Comparison of ENCODE assay signal across 8 mouse cellular contexts in genomic region chr5:29734831-29735510, GRCm38 (mm10). TPM values are rescaled to one million over a fixed set of nuclear protein-coding genes. Genes with fewer than 3 reads are reported as not detected.
A peak's percentile ranks its signal among the peaks of the same experiment; 100 is the strongest.
DNase-seq lines count a peak whose midpoint lies in the region; ATAC-seq and TF ChIP-seq lines count a peak whose summit lies in the region.

No protein-coding gene starts in this region.

- no peak for TF ChIP-seq CTCF in G1E (IDR thresholded peaks at IDR 0.05; ENCODE audit: low read depth, low read length)

- H3K27me3 ChIP-seq in G1E (ENCODE audit: insufficient read depth, low read length): peaks cover 10% of the 10 kb centered on the region; the same call in 1 of the 2 replicates
- H3K27me3 ChIP-seq in forebrain, embryonic 14.5 days (replicated peaks; ENCODE audit: control insufficient read depth, insufficient read depth, low read length): no peaks in the 10 kb centered on the region
- no peaks in the 10 kb centered on the region for H3K27me3 ChIP-seq in midbrain, embryonic 10.5 days (ENCODE audit: low read depth, poor library complexity, severe bottlenecking)

- peaks cover 12% of the 10 kb centered on the region for H3K36me3 ChIP-seq in G1E (replicated peaks)
- H3K36me3 ChIP-seq in forebrain, embryonic 14.5 days (ENCODE audit: control insufficient read depth, insufficient read depth, low read length): no peaks in the 10 kb centered on the region
- H3K36me3 ChIP-seq in midbrain, embryonic 10.5 days: no peaks in the 10 kb centered on the region

- H3K9me3 ChIP-seq in G1E (replicated peaks): no peaks in the 10 kb centered on the region
- H3K9me3 ChIP-seq in forebrain, embryonic 14.5 days (replicated peaks; ENCODE audit: control insufficient read depth, low read length): no peaks in the 10 kb centered on the region
- no peaks in the 10 kb centered on the region for H3K9me3 ChIP-seq in midbrain, embryonic 10.5 days (replicated peaks)

- peak overlapping the region; percentile 97 for H3K9ac ChIP-seq in forebrain, embryonic 14.5 days (ENCODE audit: low read length)

- H3K4me3 ChIP-seq in G1E (ENCODE audit: low read depth, low read length): peak overlapping the region; percentile 88
- H3K4me3 ChIP-seq in forebrain, embryonic 14.5 days (ENCODE audit: low read depth, low read length): peak overlapping the region; percentile 99
- peak overlapping the region; percentile 98 for H3K4me3 ChIP-seq in midbrain, embryonic 10.5 days

- ATAC-seq in G1E (ENCODE audit: extremely low read depth, insufficient number of reproducible peaks, low FRiP score, poor library complexity, severe bottlenecking): no peak
- ATAC-seq in forebrain, embryonic 14.5 days: no peak
- ATAC-seq in megakaryocyte progenitor cell, adult 5-6 weeks (replicated peaks; ENCODE audit: poor library complexity): no peak

- 63% methylated on average over 6 of the region's 6 CpGs for WGBS in forebrain, embryonic 14.5 days
- 57% methylated on average over 6 of the region's 6 CpGs for WGBS in midbrain, embryonic 10.5 days

- H3K4me2 ChIP-seq in forebrain, embryonic 14.5 days (ENCODE audit: low read length): peak overlapping the region; percentile 79

- peak overlapping the region; percentile 93 for H3K27ac ChIP-seq in forebrain, embryonic 14.5 days (ENCODE audit: low read depth, low read length)
- H3K27ac ChIP-seq in midbrain, embryonic 10.5 days (replicated peaks): peak overlapping the region; percentile 95

- H3K4me1 ChIP-seq in G1E (ENCODE audit: insufficient read depth, low read depth, low read length): peaks cover 44% of the 10 kb centered on the region
- peaks cover 14% of the 10 kb centered on the region for H3K4me1 ChIP-seq in forebrain, embryonic 14.5 days (ENCODE audit: control insufficient read depth, insufficient read depth, low read length)
- peaks cover 32% of the 10 kb centered on the region for H3K4me1 ChIP-seq in midbrain, embryonic 10.5 days

- DNase-seq in kidney, adult 11 months: peak; percentile 13
- no peak for DNase-seq in kidney, adult 9 months
- peak; percentile 16 for DNase-seq in G1E (ENCODE audit: low spot score)
- DNase-seq in forebrain, embryonic 14.5 days (ENCODE audit: low spot score): no peak
- no peak for DNase-seq in midbrain, embryonic 10.5 days (ENCODE audit: low spot score)
- DNase-seq in urinary bladder, adult 2 months (ENCODE audit: low spot score): no peak
- DNase-seq in gastrocnemius, postnatal 4 days (ENCODE audit: low spot score in 2 of 2): no peak

RNA-seq across cellular contexts. Expression of gene Dnajb6, which starts 0.5 kb away (rescaled TPM):
- total RNA-seq in G1E (2014; fragmentation: Nextera tagmentation) (108 and 137 TPM in 2 replicates), G1E (2017) (135 and 147 TPM in 2 replicates)
- polyA plus RNA-seq in G1E (2012): 128 and 194 TPM in 2 replicates
- 301 and 357 TPM in 2 replicates for polyA plus RNA-seq in forebrain, embryonic 14.5 days (2014; fragmentation: Nextera tagmentation; extraction: Ambion mirVana)
- 173 and 191 TPM in 2 replicates for polyA plus RNA-seq in midbrain, embryonic 10.5 days (2016; fragmentation: Nextera tagmentation; extraction: Ambion mirVana)
- total RNA-seq in megakaryocyte progenitor cell, adult 5-6 weeks (2015): 139 and 173 TPM in 2 replicates
- total RNA-seq in megakaryocyte progenitor cell, adult 5-6 weeks (2017): 142 and 144 TPM in 2 replicates
- 92.2 and 100 TPM in 2 replicates for polyA plus RNA-seq in urinary bladder, adult 2 months (2012; rRNA removed)
- total RNA-seq in gastrocnemius, postnatal 4 days (2021): 10 to 100 TPM; 82.6 to 98.4 TPM

RNA-seq across cellular contexts. Expression of gene Gm5129, which starts 0.8 kb away (rescaled TPM):
- total RNA-seq in G1E (2014; fragmentation: Nextera tagmentation) (4.9 TPM in 1 of 2 replicates, not detected in the other), G1E (2017) (1.6 TPM in 1 of 2 replicates, not detected in the other)
- 0.70 and 1.1 TPM in 2 replicates for polyA plus RNA-seq in G1E (2012)
- not detected in 2 replicates for polyA plus RNA-seq in forebrain, embryonic 14.5 days (2014; fragmentation: Nextera tagmentation; extraction: Ambion mirVana)
- polyA plus RNA-seq in midbrain, embryonic 10.5 days (2016; fragmentation: Nextera tagmentation; extraction: Ambion mirVana): not detected in 2 replicates
- 1.7 TPM in 1 of 2 replicates, not detected in the other for total RNA-seq in megakaryocyte progenitor cell, adult 5-6 weeks (2015)
- not detected in 2 replicates for total RNA-seq in megakaryocyte progenitor cell, adult 5-6 weeks (2017)
- polyA plus RNA-seq in urinary bladder, adult 2 months (2012; rRNA removed): not detected in 2 replicates
- not detected for total RNA-seq in gastrocnemius, postnatal 4 days (2021)

Comparison
In these comparisons a context has a peak if more than half of its experiments do, and no peak if none do; other contexts are left out.
1. DNase-seq: peak in kidney, adult 11 months (single experiment) and G1E (single experiment); none in kidney, adult 9 months (single experiment), forebrain, embryonic 14.5 days (single experiment), midbrain, embryonic 10.5 days (single experiment), urinary bladder, adult 2 months (single experiment) and gastrocnemius, postnatal 4 days (0 of 2).
2. Peak in every context shown above with its lines, with median percentiles within 50 percentile points of each other: H3K4me3 ChIP-seq.